Mouse (Mus musculus): ENCODE results near the gene Map3k3. TPM values are rescaled to one million over a fixed set of nuclear protein-coding genes. Genes with fewer than 3 reads are reported as not detected.
"Not testable (repeated sequence)": the region's sequence is repeated elsewhere in the genome, so short reads cannot be mapped to it uniquely, and the experiment has no call there.

Gene Map3k3
- polyA plus RNA-seq, 1 experiment from 2014 or later = 20.5 TPM

- 0 out of 2 replicates have a peak overlapping the region, but pooled peaks have one; percentile 2 for H3K4me2 ChIP-seq
- no peak overlapping the region for H3K9ac ChIP-seq
- 65% methylated on average over 1 of the region's 1 CpGs for WGBS
- H3K9me3 ChIP-seq = no peaks in the 10 kb centered on the region
- no peak for ATAC-seq (ENCODE audit: extremely low read depth, insufficient number of reproducible peaks, low FRiP score, low TSS enrichment)
- peaks cover 12% of the 10 kb centered on the region; the same call in 1 of the 2 replicates for H3K4me1 ChIP-seq
- peak overlapping the region; percentile 80 for H3K27ac ChIP-seq (replicated peaks)
- no peak overlapping the region for H3K4me3 ChIP-seq
- H3K27me3 ChIP-seq (replicated peaks) = no peaks in the 10 kb centered on the region
- H3K36me3 ChIP-seq = peaks cover 17% of the 10 kb centered on the region
Measured at GRCm38 (mm10) chr11:106098223-106098622, 13.8 kb downstream of the Map3k3 start.

GRCm38 (mm10) chr11:106102866-106103265 is 18.5 kb downstream of the Map3k3 start:
- Histone ChIP-seq H3K9me3 (no peaks in the 10 kb centered on the region), H3K4me3 (no peak overlapping the region), H3K27ac (replicated peaks) (no peak overlapping the region), H3K9ac (no peak overlapping the region), H3K36me3 (peaks cover 28% of the 10 kb centered on the region), H3K4me1 (peaks cover 8% of the 10 kb centered on the region; the same call in 1 of the 2 replicates), H3K4me2 (no peak overlapping the region), H3K27me3 (replicated peaks) (no peaks in the 10 kb centered on the region)
- no peak for ATAC-seq (ENCODE audit: extremely low read depth, insufficient number of reproducible peaks, low FRiP score, low TSS enrichment)
- WGBS = 84% methylated on average over 3 of the region's 3 CpGs

GRCm38 (mm10) chr11:106106047-106106587 is 21.7 kb downstream of the Map3k3 start:
- H3K9ac ChIP-seq = no peak overlapping the region
- no peaks in the 10 kb centered on the region for H3K4me1 ChIP-seq
- no peaks in the 10 kb centered on the region for H3K9me3 ChIP-seq
- H3K4me2 ChIP-seq = no peak overlapping the region
- peaks cover 32% of the 10 kb centered on the region for H3K36me3 ChIP-seq
- no peak overlapping the region for H3K4me3 ChIP-seq
- H3K27me3 ChIP-seq (replicated peaks) = no peaks in the 10 kb centered on the region
- WGBS = 74% methylated on average over 8 of the region's 8 CpGs
- H3K27ac ChIP-seq (replicated peaks) = no peak overlapping the region
- ATAC-seq (ENCODE audit: extremely low read depth, insufficient number of reproducible peaks, low FRiP score, low TSS enrichment) = no peak

- H3K9me3 ChIP-seq = 0 out of 2 replicates have a peak, but pooled peaks cover 4% of the 10 kb centered on the region
- H3K36me3 ChIP-seq = peaks cover 62% of the 10 kb centered on the region
- no peak overlapping the region for H3K4me3 ChIP-seq
- H3K27ac ChIP-seq (replicated peaks) = no peak overlapping the region
- H3K4me1 ChIP-seq = no peaks in the 10 kb centered on the region
- no peak overlapping the region for H3K4me2 ChIP-seq
- ATAC-seq (ENCODE audit: extremely low read depth, insufficient number of reproducible peaks, low FRiP score, low TSS enrichment) = no peak
- H3K9ac ChIP-seq = no peak overlapping the region
- H3K27me3 ChIP-seq (replicated peaks) = no peaks in the 10 kb centered on the region
Measured at GRCm38 (mm10) chr11:106111688-106112087, 27.3 kb downstream of the Map3k3 start.

GRCm38 (mm10) chr11:106122221-106122620 is 37.8 kb downstream of the Map3k3 start:
- peaks cover 91% of the 10 kb centered on the region for H3K36me3 ChIP-seq
- peak overlapping the region; percentile 61 for H3K27ac ChIP-seq (replicated peaks)
- H3K4me1 ChIP-seq = peaks cover 3% of the 10 kb centered on the region; the same call in 1 of the 2 replicates
- H3K9me3 ChIP-seq = no peaks in the 10 kb centered on the region
- H3K4me3 ChIP-seq = no peak overlapping the region
- H3K9ac ChIP-seq = no peak overlapping the region
- no peak for ATAC-seq (ENCODE audit: extremely low read depth, insufficient number of reproducible peaks, low FRiP score, low TSS enrichment)
- 94% methylated on average over 5 of the region's 5 CpGs for WGBS
- no peak overlapping the region for H3K4me2 ChIP-seq
- no peaks in the 10 kb centered on the region for H3K27me3 ChIP-seq (replicated peaks)

GRCm38 (mm10) chr11:106122736-106123135 is 38.3 kb downstream of the Map3k3 start:
- ATAC-seq (ENCODE audit: extremely low read depth, insufficient number of reproducible peaks, low FRiP score, low TSS enrichment) = no peak
- Histone ChIP-seq H3K27ac (replicated peaks) (peak overlapping the region; percentile 61), H3K27me3 (replicated peaks) (no peaks in the 10 kb centered on the region), H3K36me3 (peaks cover 86% of the 10 kb centered on the region), H3K9me3 (no peaks in the 10 kb centered on the region), H3K4me1 (peaks cover 3% of the 10 kb centered on the region; the same call in 1 of the 2 replicates), H3K4me3 (no peak overlapping the region), H3K4me2 (no peak overlapping the region), H3K9ac (no peak overlapping the region)
- 57% methylated on average over 3 of the region's 3 CpGs for WGBS

GRCm38 (mm10) chr11:106124784-106125183 is 40.4 kb downstream of the Map3k3 start:
- H3K27me3 ChIP-seq (replicated peaks) = no peaks in the 10 kb centered on the region
- WGBS = 74% methylated on average over 4 of the region's 4 CpGs
- ATAC-seq (ENCODE audit: extremely low read depth, insufficient number of reproducible peaks, low FRiP score, low TSS enrichment) = no peak
- H3K9me3 ChIP-seq = no peaks in the 10 kb centered on the region
- H3K36me3 ChIP-seq = peaks cover 82% of the 10 kb centered on the region
- no peak overlapping the region for H3K9ac ChIP-seq
- no peak overlapping the region for H3K4me3 ChIP-seq
- H3K4me1 ChIP-seq = peaks cover 3% of the 10 kb centered on the region; the same call in 1 of the 2 replicates
- no peak overlapping the region for H3K4me2 ChIP-seq
- no peak overlapping the region for H3K27ac ChIP-seq (replicated peaks)

- H3K9ac ChIP-seq = no peak overlapping the region
- no peak overlapping the region for H3K4me3 ChIP-seq
- H3K27ac ChIP-seq (replicated peaks) = no peak overlapping the region
- 61% methylated on average over 1 of the region's 1 CpGs for WGBS
- peaks cover 84% of the 10 kb centered on the region for H3K36me3 ChIP-seq
- ATAC-seq (ENCODE audit: extremely low read depth, insufficient number of reproducible peaks, low FRiP score, low TSS enrichment) = no peak
- H3K4me1 ChIP-seq = peaks cover 3% of the 10 kb centered on the region; the same call in 1 of the 2 replicates
- no peaks in the 10 kb centered on the region for H3K27me3 ChIP-seq (replicated peaks)
- no peak overlapping the region for H3K4me2 ChIP-seq
- H3K9me3 ChIP-seq = no peaks in the 10 kb centered on the region
Measured at GRCm38 (mm10) chr11:106125827-106126226, 41.4 kb downstream of the Map3k3 start.

GRCm38 (mm10) chr11:106126727-106127373 is 42.4 kb downstream of the Map3k3 start:
- H3K27me3 ChIP-seq (replicated peaks); H3K4me1 ChIP-seq; H3K9ac ChIP-seq; ATAC-seq (ENCODE audit: extremely low read depth, insufficient number of reproducible peaks, low FRiP score, low TSS enrichment); H3K27ac ChIP-seq (replicated peaks); H3K4me3 ChIP-seq; H3K4me2 ChIP-seq; H3K9me3 ChIP-seq: not testable (repeated sequence)
- 84% methylated on average over 6 of the region's 6 CpGs for WGBS
- H3K36me3 ChIP-seq = peaks cover 77% of the 10 kb centered on the region

- Histone ChIP-seq H3K4me3 (no peak overlapping the region), H3K36me3 (peaks cover 58% of the 10 kb centered on the region), H3K9ac (no peak overlapping the region), H3K4me1 (peaks cover 16% of the 10 kb centered on the region), H3K4me2 (no peak overlapping the region), H3K27ac (replicated peaks) (no peak overlapping the region), H3K9me3 (no peaks in the 10 kb centered on the region), H3K27me3 (replicated peaks) (no peaks in the 10 kb centered on the region)
- 68% methylated on average over 1 of the region's 1 CpGs for whole genome bisulfite sequencing
- no peak for ATAC-seq (ENCODE audit: extremely low read depth, insufficient number of reproducible peaks, low FRiP score, low TSS enrichment)
Measured at GRCm38 (mm10) chr11:106129477-106129876, 45.1 kb downstream of the Map3k3 start.

GRCm38 (mm10) chr11:106132516-106132915 is 48.1 kb downstream of the Map3k3 start:
- H3K36me3 ChIP-seq = peaks cover 52% of the 10 kb centered on the region
- no peaks in the 10 kb centered on the region for H3K9me3 ChIP-seq
- H3K9ac ChIP-seq = no peak overlapping the region
- H3K4me3 ChIP-seq = no peak overlapping the region
- no peaks in the 10 kb centered on the region for H3K27me3 ChIP-seq (replicated peaks)
- 87% methylated on average over 5 of the region's 5 CpGs for WGBS
- H3K27ac ChIP-seq (replicated peaks) = no peak overlapping the region
- peaks cover 32% of the 10 kb centered on the region for H3K4me1 ChIP-seq
- no peak for ATAC-seq (ENCODE audit: extremely low read depth, insufficient number of reproducible peaks, low FRiP score, low TSS enrichment)
- H3K4me2 ChIP-seq = no peak overlapping the region

All from heart, embryonic 13.5 days (tissue).